Mouse (Mus musculus) forebrain, embryonic 16.5 days (tissue): ENCODE data around the gene Chfr. TPM values are rescaled to one million over a fixed set of nuclear protein-coding genes. Genes with fewer than 3 reads are reported as not detected.
A peak's percentile ranks its signal among the peaks of the same experiment; 100 is the strongest.

Experiments used
- ATAC-seq: fragments of 200-750 bp; cut with Nextera tagmentation; 2 replicates; pipeline ENCODE4 v1.8.0; 2017; ENCODE audit warnings: mild to moderate bottlenecking, moderate library complexity
- H3K27ac ChIP-seq: fragments of 300-500 bp; sonication (generic); 2 replicates; pipeline ENCODE4 v1.5.1; 2014; ENCODE audit warnings: low read length, control low read depth
- H3K27me3 ChIP-seq: fragments of 300-500 bp; sonication (generic); replicated peaks from 2 replicates; pipeline ENCODE4 v1.6.1; 2014; ENCODE audit warnings: low read length; ENCODE audit not compliant: control insufficient read depth, insufficient read depth
- H3K36me3 ChIP-seq: fragments of 300-500 bp; sonication (generic); 2 replicates; pipeline ENCODE4 v1.6.1; 2014; ENCODE audit not compliant: control insufficient read depth, insufficient read depth
- H3K4me1 ChIP-seq: fragments of 300-500 bp; sonication (generic); replicated peaks from 2 replicates; pipeline ENCODE4 v1.6.1; 2014; ENCODE audit warnings: low read length; ENCODE audit not compliant: control insufficient read depth, insufficient read depth
- H3K4me2 ChIP-seq: fragments of 300-500 bp; sonication (generic); 2 replicates; pipeline ENCODE4 v1.6.1; 2014; ENCODE audit warnings: mild to moderate bottlenecking, low read length, control low read depth
- H3K4me3 ChIP-seq: fragments of 300-500 bp; sonication (generic); replicated peaks from 2 replicates; pipeline ENCODE4 v1.5.1; 2014; ENCODE audit warnings: mild to moderate bottlenecking, low read length, control low read depth
- H3K9ac ChIP-seq: fragments of 300-500 bp; sonication (generic); replicated peaks from 2 replicates; pipeline ENCODE4 v1.6.1; 2014; ENCODE audit warnings: low read depth, low read length, control low read depth
- H3K9me3 ChIP-seq: fragments of 300-500 bp; sonication (generic); 2 replicates; pipeline ENCODE4 v1.6.1; 2016; ENCODE audit warnings: low read length; ENCODE audit not compliant: control insufficient read depth
- WGBS: fragments of 180-500 bp; shearing (Covaris S2); extraction: QIAGEN DNeasy Blood & Tissue Kit; methylation state at CpG from one replicate; pipeline ENCODE4 v1.1.7; 2014; 5-methylcytosine and 5-hydroxymethylcytosine counted together
- polyA plus RNA-seq: library from polyadenylated mRNA; unstranded; fragments of >200 nt; fragmentation: Nextera tagmentation; extraction: Ambion mirVana; gene quantifications from 2 replicates; pipeline ENCODE4 v1.2.1, GENCODE M21; 2015

Chfr gene
- polyA plus RNA-seq, 1 experiment from 2014 or later = 92.4 TPM

DNA sequence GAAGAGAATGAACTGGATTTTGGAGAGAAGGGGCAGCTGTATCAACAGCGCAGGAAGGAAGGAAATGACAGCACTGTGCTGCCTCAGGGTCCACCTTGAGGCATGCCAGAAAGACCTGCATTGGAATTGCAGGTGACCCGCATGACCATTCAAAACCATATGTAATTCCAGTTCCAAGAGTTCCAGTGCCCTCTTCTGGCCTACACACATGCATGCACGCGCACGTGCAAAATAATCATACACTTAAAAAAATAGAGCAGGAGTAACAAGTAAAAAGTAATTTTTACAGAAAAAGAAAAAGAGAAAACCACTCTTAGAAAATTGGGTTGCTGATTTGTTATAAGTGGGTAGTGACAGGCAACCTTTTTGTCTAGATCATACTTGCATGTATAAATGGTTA, 7.4 kb downstream of the Chfr start:
- Histone ChIP-seq H3K4me2 (no peak overlapping the region), H3K27me3 (no peaks in the 10 kb centered on the region), H3K4me1 (no peaks in the 10 kb centered on the region), H3K27ac (no peak overlapping the region), H3K4me3 (no peak overlapping the region), H3K9me3 (no peaks in the 10 kb centered on the region), H3K36me3 (peaks cover 31% of the 10 kb centered on the region), H3K9ac (no peak overlapping the region)
- 96% methylated on average over 5 of the region's 5 CpGs for whole genome bisulfite sequencing
- no peak for ATAC-seq

DNA sequence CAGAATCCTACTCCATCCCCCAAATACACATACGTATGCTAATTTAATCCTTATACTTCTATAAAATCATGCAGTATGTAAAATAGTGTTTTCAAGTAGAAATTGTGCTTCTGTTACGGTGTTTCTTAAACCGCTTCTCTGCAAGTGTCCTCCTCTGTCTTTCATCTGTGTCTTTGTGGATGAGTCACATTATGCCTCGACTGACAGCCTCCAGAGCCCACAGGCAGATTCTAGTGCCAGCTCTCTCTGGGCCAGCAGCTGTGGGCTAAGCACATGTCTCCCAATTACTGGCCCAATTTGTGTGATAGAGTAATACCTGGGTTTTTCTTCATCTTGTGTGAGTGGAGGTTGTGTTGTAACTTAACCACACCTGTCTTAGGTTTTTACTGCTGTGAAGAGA, 33.7 kb downstream of the Chfr start:
- 92% methylated on average over 4 of the region's 4 CpGs for WGBS
- H3K27ac ChIP-seq = no peak overlapping the region
- no peaks in the 10 kb centered on the region for H3K9me3 ChIP-seq
- H3K4me2 ChIP-seq = no peak overlapping the region
- H3K9ac ChIP-seq = no peak overlapping the region
- no peaks in the 10 kb centered on the region for H3K4me1 ChIP-seq
- H3K27me3 ChIP-seq = no peaks in the 10 kb centered on the region
- no peak for ATAC-seq
- peaks cover 24% of the 10 kb centered on the region for H3K36me3 ChIP-seq
- H3K4me3 ChIP-seq = no peak overlapping the region

DNA sequence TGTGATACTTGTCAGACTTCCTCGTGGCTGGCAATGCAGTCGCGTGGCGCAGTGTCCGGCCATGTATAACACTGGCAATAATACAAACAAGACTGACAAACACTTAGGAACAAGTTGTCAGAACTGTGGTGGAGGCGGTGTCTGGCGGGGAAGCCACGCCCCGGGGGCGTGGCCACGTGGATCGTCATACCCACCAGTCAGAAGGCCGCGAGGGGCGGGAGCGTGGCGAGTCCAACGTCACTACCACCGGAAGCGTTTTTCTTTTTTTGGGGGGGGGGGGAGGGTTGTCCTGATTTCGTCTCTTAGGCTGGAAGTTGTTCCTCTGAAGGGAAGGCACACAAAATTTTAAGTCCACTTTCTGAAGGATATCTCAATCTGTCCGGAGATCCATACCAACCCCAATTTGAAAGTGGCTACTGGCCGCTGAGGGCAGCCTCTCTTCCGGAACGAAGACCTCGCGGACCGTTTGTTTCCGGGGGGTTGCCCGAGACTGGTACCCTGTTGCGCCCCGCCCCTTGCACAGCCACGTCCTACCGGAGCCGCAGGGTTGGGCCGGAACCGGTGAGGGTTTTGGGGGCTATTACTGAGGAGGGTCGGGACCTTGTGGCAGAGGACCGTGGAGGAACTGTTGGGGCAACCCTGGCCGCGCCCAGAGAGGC, 40.8 kb downstream of the Chfr start, which contains the start of gene Golga3:
Golga3 (plus strand) TSS at position 340 of the 659 bp plus-strand sequence.
- under 1% methylated on average over 41 of the region's 41 CpGs for WGBS
- no peaks in the 10 kb centered on the region for H3K9me3 ChIP-seq
- no peaks in the 10 kb centered on the region for H3K27me3 ChIP-seq
- peaks cover 3% of the 10 kb centered on the region; the same call in 1 of the 2 replicates for H3K36me3 ChIP-seq
- ATAC-seq = peak; percentile 98
- H3K4me2 ChIP-seq = peak within 1 kb of the TSS; percentile 67
- peak within 1 kb of the TSS; percentile 87 for H3K9ac ChIP-seq
- peak within 1 kb of the TSS; percentile 90 for H3K4me3 ChIP-seq
- H3K4me1 ChIP-seq = peaks cover 13% of the 10 kb centered on the region
- peak within 1 kb of the TSS; percentile 45 for H3K27ac ChIP-seq

DNA sequence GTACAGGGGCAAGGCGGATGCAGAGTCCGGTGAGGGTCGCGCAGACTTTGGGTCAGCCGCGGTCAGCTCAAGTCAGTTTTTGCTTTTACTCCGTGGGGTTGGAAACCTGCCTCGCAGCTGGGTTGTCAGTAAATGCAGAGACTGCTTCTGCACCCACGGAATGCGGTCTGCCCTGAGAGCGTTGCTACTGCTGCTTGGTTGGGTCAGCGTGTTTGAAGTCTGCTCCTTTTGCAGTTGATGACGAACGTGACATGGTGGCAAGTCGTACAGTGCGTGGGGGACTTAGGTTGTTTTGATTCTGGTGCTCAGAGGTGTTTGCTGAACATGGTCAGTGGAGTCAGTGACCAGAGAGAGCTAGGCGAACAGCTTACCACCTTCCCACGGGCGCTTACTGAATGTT, 41.4 kb downstream of the Chfr start:
- peaks cover under 1% of the 10 kb centered on the region; the same call in 1 of the 2 replicates for H3K36me3 ChIP-seq
- peaks cover 13% of the 10 kb centered on the region for H3K4me1 ChIP-seq
- no peaks in the 10 kb centered on the region for H3K9me3 ChIP-seq
- 4% methylated on average over 19 of the region's 19 CpGs for WGBS
- H3K4me2 ChIP-seq = peak overlapping the region; percentile 67
- H3K27me3 ChIP-seq = no peaks in the 10 kb centered on the region
- H3K4me3 ChIP-seq = peak overlapping the region; percentile 90
- ATAC-seq = peak; percentile 39
- H3K27ac ChIP-seq = peak overlapping the region; percentile 45
- H3K9ac ChIP-seq = peak overlapping the region; percentile 87

DNA sequence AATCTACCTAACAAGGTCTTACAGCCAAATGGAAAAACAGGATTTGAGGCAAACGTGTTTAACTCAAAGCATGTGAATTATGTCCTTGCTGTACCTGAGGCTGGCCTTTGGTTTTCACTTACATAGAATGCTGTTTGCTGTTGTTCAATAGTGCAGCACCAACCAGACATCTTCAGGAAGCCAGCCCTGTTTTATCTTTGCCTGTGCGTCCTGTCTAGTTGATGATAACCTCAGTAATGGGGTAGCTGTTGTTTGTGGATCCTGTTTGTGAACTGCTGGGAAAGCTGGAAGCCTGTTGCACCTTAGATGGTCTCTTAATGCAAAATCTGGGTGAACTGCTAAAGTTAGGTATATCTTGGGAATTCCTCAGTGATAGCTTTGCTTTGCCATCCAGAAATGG, 43.0 kb downstream of the Chfr start:
- Histone ChIP-seq H3K9ac (no peak overlapping the region), H3K27ac (no peak overlapping the region), H3K27me3 (no peaks in the 10 kb centered on the region), H3K4me1 (peaks cover 13% of the 10 kb centered on the region), H3K4me3 (no peak overlapping the region), H3K9me3 (no peaks in the 10 kb centered on the region), H3K4me2 (no peak overlapping the region), H3K36me3 (no peaks in the 10 kb centered on the region; the same call in 1 of the 2 replicates)
- WGBS = 88% methylated on average over 2 of the region's 2 CpGs
- ATAC-seq = no peak

DNA sequence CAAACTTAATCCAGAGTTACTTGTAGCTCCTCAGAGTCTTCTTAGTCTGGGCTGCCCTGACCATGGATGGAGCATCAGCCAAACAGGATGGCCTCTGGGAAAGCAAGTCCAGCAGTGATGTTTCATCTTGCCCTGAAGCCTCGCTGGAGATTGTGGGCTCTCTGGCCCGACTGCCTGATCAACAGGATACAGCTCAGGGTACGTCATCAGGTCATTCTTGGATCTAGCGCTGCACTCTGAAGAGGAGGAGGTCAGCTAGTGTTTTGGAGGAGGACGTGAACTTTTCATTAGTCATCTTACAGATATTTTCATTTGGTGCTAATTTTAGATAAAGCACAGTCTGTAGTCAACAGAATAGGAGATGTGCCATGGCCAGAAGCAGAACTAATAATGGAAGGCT, 46.1 kb downstream of the Chfr start:
- no peak overlapping the region for H3K9ac ChIP-seq
- H3K27ac ChIP-seq = no peak overlapping the region
- H3K4me3 ChIP-seq = no peak overlapping the region
- H3K27me3 ChIP-seq = no peaks in the 10 kb centered on the region
- peaks cover 15% of the 10 kb centered on the region for H3K36me3 ChIP-seq
- H3K4me2 ChIP-seq = no peak overlapping the region
- no peaks in the 10 kb centered on the region for H3K9me3 ChIP-seq
- 88% methylated on average over 5 of the region's 5 CpGs for WGBS
- H3K4me1 ChIP-seq = peaks cover 10% of the 10 kb centered on the region
- no peak for ATAC-seq

DNA sequence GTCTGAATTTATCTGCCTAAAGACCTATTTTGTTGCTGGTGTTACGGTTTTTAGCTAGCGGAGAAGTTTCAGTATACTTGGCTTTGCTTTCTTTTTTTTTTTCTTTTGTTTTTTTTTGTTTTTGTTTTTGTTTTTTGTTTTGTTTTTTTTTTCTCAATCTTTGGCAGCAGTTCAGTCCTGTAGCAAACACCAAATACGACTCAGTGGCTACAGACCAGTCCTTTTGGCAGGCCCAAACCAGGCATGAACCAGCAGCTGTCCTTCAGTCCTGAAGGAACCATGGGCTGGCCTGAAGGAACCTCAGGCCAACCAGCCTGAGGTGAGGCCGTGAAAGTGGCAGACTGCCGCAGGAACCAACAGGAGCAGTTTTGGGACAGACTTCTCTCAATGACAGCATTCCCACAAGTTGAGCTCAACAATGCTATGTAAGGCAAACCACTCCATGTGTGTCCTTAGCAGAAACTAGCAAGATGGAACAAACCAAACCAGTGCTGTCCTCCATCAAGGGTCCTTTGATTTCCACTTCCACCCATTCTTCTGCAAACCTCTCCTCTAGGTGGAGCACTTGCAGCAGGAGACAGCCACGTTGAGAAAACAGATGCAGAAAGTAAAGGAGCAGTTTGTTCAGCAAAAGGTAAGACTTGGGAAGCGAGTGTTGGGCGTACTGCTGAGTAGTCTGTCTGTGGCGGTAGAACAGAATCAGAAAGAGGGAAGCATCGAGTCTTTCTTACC, 67.7 kb downstream of the Chfr start:
- no peak for ATAC-seq
- no peaks in the 10 kb centered on the region for H3K27me3 ChIP-seq
- no peaks in the 10 kb centered on the region for H3K9me3 ChIP-seq
- no peak overlapping the region for H3K27ac ChIP-seq
- H3K9ac ChIP-seq = no peak overlapping the region
- no peak overlapping the region for H3K4me3 ChIP-seq
- 86% methylated on average over 10 of the region's 10 CpGs for WGBS
- no peak overlapping the region for H3K4me2 ChIP-seq
- H3K36me3 ChIP-seq = peaks cover 40% of the 10 kb centered on the region
- H3K4me1 ChIP-seq = no peaks in the 10 kb centered on the region

DNA sequence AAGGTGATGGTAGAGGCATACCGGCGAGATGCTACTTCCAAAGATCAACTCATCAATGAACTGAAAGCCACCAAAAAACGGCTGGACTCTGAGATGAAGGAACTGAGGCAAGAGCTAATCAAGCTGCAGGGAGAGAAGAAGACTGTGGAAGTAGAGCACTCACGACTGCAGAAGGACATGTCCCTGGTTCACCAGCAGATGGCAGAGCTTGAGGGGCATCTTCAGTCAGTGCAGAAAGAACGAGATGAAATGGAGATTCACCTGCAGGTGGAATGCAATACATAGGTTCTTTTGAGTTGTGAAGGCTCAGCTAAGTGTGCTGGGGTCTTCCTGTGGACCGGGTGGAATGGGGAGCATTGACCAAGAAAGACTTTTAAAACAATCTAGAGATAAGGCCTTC, 69.1 kb downstream of the Chfr start:
- Histone ChIP-seq H3K27me3 (no peaks in the 10 kb centered on the region), H3K4me1 (no peaks in the 10 kb centered on the region), H3K4me2 (no peak overlapping the region), H3K27ac (no peak overlapping the region), H3K9ac (no peak overlapping the region), H3K36me3 (peaks cover 46% of the 10 kb centered on the region), H3K4me3 (no peak overlapping the region), H3K9me3 (no peaks in the 10 kb centered on the region)
- ATAC-seq = no peak
- WGBS = 85% methylated on average over 6 of the region's 6 CpGs

DNA sequence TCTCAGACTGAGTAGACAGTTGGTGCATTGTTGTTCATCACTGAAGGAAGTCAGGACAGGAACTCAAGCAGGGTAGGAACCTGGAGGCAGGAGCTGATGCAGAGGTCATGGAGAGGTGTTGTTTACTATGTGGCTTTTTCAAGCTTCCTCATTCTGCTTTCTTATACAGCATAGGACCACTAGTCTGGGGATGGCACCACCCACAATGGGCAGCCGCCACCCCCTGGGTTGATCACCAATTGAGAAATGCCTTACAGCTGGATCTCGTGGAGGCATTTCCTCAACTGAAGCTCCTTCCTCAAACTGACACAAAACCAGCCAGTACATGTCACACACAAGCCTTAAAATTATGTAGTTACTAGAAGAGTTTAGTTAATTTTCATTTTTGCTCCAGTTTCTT, 75.7 kb downstream of the Chfr start:
- no peak for ATAC-seq
- 91% methylated on average over 2 of the region's 2 CpGs for WGBS
- no peak overlapping the region for H3K4me3 ChIP-seq
- no peak overlapping the region for H3K27ac ChIP-seq
- H3K4me1 ChIP-seq = no peaks in the 10 kb centered on the region
- H3K9me3 ChIP-seq = no peaks in the 10 kb centered on the region
- H3K36me3 ChIP-seq = peaks cover 50% of the 10 kb centered on the region
- H3K27me3 ChIP-seq = no peaks in the 10 kb centered on the region
- no peak overlapping the region for H3K4me2 ChIP-seq
- H3K9ac ChIP-seq = no peak overlapping the region
